10 mouse cellular contexts compared by ENCODE assay signal in the genomic region with DNA sequence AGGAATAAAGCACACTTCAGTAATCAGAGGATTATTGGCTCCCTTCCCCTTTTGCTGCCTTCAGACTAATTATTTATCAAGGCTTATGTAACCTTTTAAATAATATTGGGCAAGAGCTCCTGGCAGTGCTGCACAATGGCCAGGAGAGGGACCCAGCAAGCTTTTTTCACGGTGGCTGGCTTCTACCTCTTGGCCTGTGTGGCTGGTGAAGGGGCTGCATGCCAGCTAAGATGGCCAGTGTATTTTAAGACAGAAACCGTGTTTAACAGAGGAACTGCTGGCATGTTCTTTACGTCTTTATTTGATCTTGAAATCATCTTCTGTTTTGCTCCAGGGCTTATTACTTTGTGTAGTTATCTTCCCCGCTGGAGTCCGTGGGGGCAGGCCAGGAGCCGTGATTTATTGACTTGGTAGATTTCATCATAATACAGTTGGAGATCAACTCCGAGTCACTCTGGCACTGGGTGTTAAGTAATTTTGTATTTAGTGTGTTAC. TPM values are rescaled to one million over a fixed set of nuclear protein-coding genes. Genes with fewer than 3 reads are reported as not detected.
A peak's percentile ranks its signal among the peaks of the same experiment; 100 is the strongest.
DNase-seq lines count a peak whose midpoint lies in the region; ATAC-seq and TF ChIP-seq lines count a peak whose summit lies in the region.
"Had no signal": no experiment of that assay in that cellular context is flagged by ENCODE, and none has a peak within 500 bp of the region (broad histone marks: within the 10 kb centered on the region; RNA-seq: fewer than 3 reads in every experiment).

No protein-coding gene starts in this region.

- TF ChIP-seq CTCF in midbrain, postnatal 0 days (IDR thresholded peaks at IDR 0.05) = peak; percentile 70

- no peak overlapping the region for H3K27ac ChIP-seq in midbrain, postnatal 0 days (ENCODE audit: low read depth, low read length)
- no peak overlapping the region for H3K27ac ChIP-seq in midbrain, embryonic 13.5 days
- H3K27ac ChIP-seq in embryonic facial prominence, embryonic 14.5 days (replicated peaks; ENCODE audit: low read depth, low read length) = no peak overlapping the region
- H3K27ac ChIP-seq: embryonic facial prominence, embryonic 12.5 days had no signal

- H3K4me3 ChIP-seq in midbrain, postnatal 0 days (ENCODE audit: low read depth, low read length) = no peak overlapping the region
- no peak overlapping the region for H3K4me3 ChIP-seq in midbrain, embryonic 13.5 days (replicated peaks)
- H3K4me3 ChIP-seq in embryonic facial prominence, embryonic 14.5 days (ENCODE audit: low read depth, low read length) = no peak overlapping the region
- H3K4me3 ChIP-seq: embryonic facial prominence, embryonic 12.5 days; limb, embryonic 15.5 days had no signal

- no peak overlapping the region for H3K4me2 ChIP-seq in midbrain, postnatal 0 days (ENCODE audit: low read depth, low read length, poor library complexity, severe bottlenecking)
- H3K4me2 ChIP-seq in midbrain, embryonic 13.5 days (replicated peaks) = no peak overlapping the region
- H3K4me2 ChIP-seq in embryonic facial prominence, embryonic 14.5 days (ENCODE audit: low read depth, low read length) = no peak overlapping the region
- H3K4me2 ChIP-seq: embryonic facial prominence, embryonic 12.5 days; limb, embryonic 15.5 days had no signal

- ATAC-seq in midbrain, postnatal 0 days (ENCODE audit: low FRiP score) = no peak
- ATAC-seq in midbrain, embryonic 13.5 days = no peak
- ATAC-seq in embryonic facial prominence, embryonic 14.5 days (ENCODE audit: low read depth) = no peak

- peaks cover 51% of the 10 kb centered on the region for H3K36me3 ChIP-seq in midbrain, postnatal 0 days (ENCODE audit: insufficient read depth, low read length)
- peaks cover 84% of the 10 kb centered on the region for H3K36me3 ChIP-seq in midbrain, embryonic 13.5 days
- peaks cover 60% of the 10 kb centered on the region for H3K36me3 ChIP-seq in embryonic facial prominence, embryonic 14.5 days (ENCODE audit: control insufficient read depth, insufficient read depth, low read length)

- no peaks in the 10 kb centered on the region for H3K27me3 ChIP-seq in midbrain, postnatal 0 days (ENCODE audit: insufficient read depth, low read length)
- H3K27me3 ChIP-seq in midbrain, embryonic 13.5 days = no peaks in the 10 kb centered on the region
- H3K27me3 ChIP-seq in embryonic facial prominence, embryonic 14.5 days (replicated peaks; ENCODE audit: control insufficient read depth, insufficient read depth, low read length) = no peaks in the 10 kb centered on the region
- H3K27me3 ChIP-seq: embryonic facial prominence, embryonic 12.5 days; limb, embryonic 15.5 days had no signal

- WGBS in midbrain, postnatal 0 days = 72% methylated on average over 7 of the region's 7 CpGs
- WGBS in midbrain, embryonic 13.5 days = 80% methylated on average over 7 of the region's 7 CpGs
- 79% methylated on average over 7 of the region's 7 CpGs for WGBS in embryonic facial prominence, embryonic 14.5 days

- H3K9me3 ChIP-seq in midbrain, postnatal 0 days (ENCODE audit: low read length) = no peaks in the 10 kb centered on the region
- H3K9me3 ChIP-seq in midbrain, embryonic 13.5 days = no peaks in the 10 kb centered on the region
- H3K9me3 ChIP-seq in embryonic facial prominence, embryonic 14.5 days (ENCODE audit: control insufficient read depth, low read length) = no peaks in the 10 kb centered on the region
- H3K9me3 ChIP-seq: embryonic facial prominence, embryonic 12.5 days; limb, embryonic 15.5 days had no signal

- peak; percentile 73 for DNase-seq in midbrain, postnatal 0 days (ENCODE audit: low spot score)
- peak; percentile 56 for DNase-seq in adrenal gland, adult 8-10 months
- DNase-seq in embryonic facial prominence, embryonic 14.5 days (ENCODE audit: low spot score) = peak; percentile 43
- peak; percentile 66 for DNase-seq in kidney, postnatal 10 days
- DNase-seq in lung, postnatal 14 days = peak; percentile 59
- no peak for DNase-seq in natural killer cell, adult 2 months (ENCODE audit: low spot score in 2 of 2)
- no peak for DNase-seq in thymus, adult 18-20 months

- no peak overlapping the region for H3K9ac ChIP-seq in midbrain, postnatal 0 days (replicated peaks; ENCODE audit: low read length, poor library complexity, severe bottlenecking)
- no peak overlapping the region for H3K9ac ChIP-seq in midbrain, embryonic 13.5 days (replicated peaks)
- H3K9ac ChIP-seq in embryonic facial prominence, embryonic 14.5 days (ENCODE audit: low read depth, low read length) = no peak overlapping the region
- H3K9ac ChIP-seq: embryonic facial prominence, embryonic 12.5 days; limb, embryonic 15.5 days had no signal

- no peaks in the 10 kb centered on the region for H3K4me1 ChIP-seq in midbrain, postnatal 0 days (ENCODE audit: insufficient read depth, low read length)
- H3K4me1 ChIP-seq in midbrain, embryonic 13.5 days (replicated peaks) = no peaks in the 10 kb centered on the region
- H3K4me1 ChIP-seq in embryonic facial prominence, embryonic 14.5 days (ENCODE audit: control insufficient read depth, insufficient read depth, low read length) = no peaks in the 10 kb centered on the region
- H3K4me1 ChIP-seq: embryonic facial prominence, embryonic 12.5 days; limb, embryonic 15.5 days had no signal

RNA-seq across cellular contexts. Expression of gene Crcp, which starts 15.2 kb away (rescaled TPM):
- 54.0 and 63.3 TPM in 2 replicates for total RNA-seq in midbrain, postnatal 0 days (2014; rRNA removed)
- polyA plus RNA-seq in midbrain, postnatal 0 days (2015; fragmentation: Nextera tagmentation; extraction: Ambion mirVana) = 86.8 and 90.9 TPM in 2 replicates
- polyA plus RNA-seq in midbrain, embryonic 13.5 days (2015; fragmentation: Nextera tagmentation; extraction: Ambion mirVana) = 79.3 and 82.2 TPM in 2 replicates
- total RNA-seq in adrenal gland, adult 8-10 months (2022) = 10 to 100 TPM; 44.8 to 48.3 (median 47.7) TPM
- polyA plus RNA-seq in embryonic facial prominence, embryonic 14.5 days (2014; fragmentation: Nextera tagmentation; extraction: Ambion mirVana) = 24.9 and 25.6 TPM in 2 replicates

RNA-seq across cellular contexts. Expression of gene Asl, which starts 15.2 kb away (rescaled TPM):
- 34.0 and 39.1 TPM in 2 replicates for total RNA-seq in midbrain, postnatal 0 days (2014; rRNA removed)
- 52.8 and 54.0 TPM in 2 replicates for polyA plus RNA-seq in midbrain, postnatal 0 days (2015; fragmentation: Nextera tagmentation; extraction: Ambion mirVana)
- 30.4 and 33.4 TPM in 2 replicates for polyA plus RNA-seq in midbrain, embryonic 13.5 days (2015; fragmentation: Nextera tagmentation; extraction: Ambion mirVana)
- 100 to 1,000 TPM; 137 to 158 (median 148) TPM for total RNA-seq in adrenal gland, adult 8-10 months (2022)
- polyA plus RNA-seq in embryonic facial prominence, embryonic 14.5 days (2014; fragmentation: Nextera tagmentation; extraction: Ambion mirVana) = 32.1 and 35.7 TPM in 2 replicates

RNA-seq across cellular contexts. Expression of gene Tpst1, which starts 28.9 kb away (rescaled TPM):
- 37.1 and 46.5 TPM in 2 replicates for total RNA-seq in midbrain, postnatal 0 days (2014; rRNA removed)
- 50.0 TPM in 2 replicates for polyA plus RNA-seq in midbrain, postnatal 0 days (2015; fragmentation: Nextera tagmentation; extraction: Ambion mirVana)
- 47.4 and 51.0 TPM in 2 replicates for polyA plus RNA-seq in midbrain, embryonic 13.5 days (2015; fragmentation: Nextera tagmentation; extraction: Ambion mirVana)
- 10 to 100 TPM; 46.9 to 86.8 (median 67.7) TPM for total RNA-seq in adrenal gland, adult 8-10 months (2022)
- polyA plus RNA-seq in embryonic facial prominence, embryonic 14.5 days (2014; fragmentation: Nextera tagmentation; extraction: Ambion mirVana) = 94.0 and 102 TPM in 2 replicates

RNA-seq across cellular contexts. Expression of gene Gusb, which starts 41.4 kb away (rescaled TPM):
- total RNA-seq in midbrain, postnatal 0 days (2014; rRNA removed) = 22.0 and 26.7 TPM in 2 replicates
- 42.3 and 44.9 TPM in 2 replicates for polyA plus RNA-seq in midbrain, postnatal 0 days (2015; fragmentation: Nextera tagmentation; extraction: Ambion mirVana)
- 21.7 and 23.3 TPM in 2 replicates for polyA plus RNA-seq in midbrain, embryonic 13.5 days (2015; fragmentation: Nextera tagmentation; extraction: Ambion mirVana)
- 10 to 100 TPM; 57.5 to 75.2 (median 68.5) TPM for total RNA-seq in adrenal gland, adult 8-10 months (2022)
- 57.8 and 60.0 TPM in 2 replicates for polyA plus RNA-seq in embryonic facial prominence, embryonic 14.5 days (2014; fragmentation: Nextera tagmentation; extraction: Ambion mirVana)

Comparison
In these comparisons a context has a peak if more than half of its experiments do, and no peak if none do; other contexts are left out.
1. DNase-seq: peak in midbrain, postnatal 0 days (single experiment), adrenal gland, adult 8-10 months (single experiment), embryonic facial prominence, embryonic 14.5 days (single experiment), kidney, postnatal 10 days (single experiment) and lung, postnatal 14 days (single experiment); none in natural killer cell, adult 2 months (0 of 2) and thymus, adult 18-20 months (0 of 2).